Mouse (Mus musculus): ENCODE measurements around the gene Fli1. TPM values are rescaled to one million over a fixed set of nuclear protein-coding genes. Genes with fewer than 3 reads are reported as not detected.

Gene Fli1
- polyA plus RNA-seq, 1 experiment from 2014 or later, result 20.6 TPM

DNA sequence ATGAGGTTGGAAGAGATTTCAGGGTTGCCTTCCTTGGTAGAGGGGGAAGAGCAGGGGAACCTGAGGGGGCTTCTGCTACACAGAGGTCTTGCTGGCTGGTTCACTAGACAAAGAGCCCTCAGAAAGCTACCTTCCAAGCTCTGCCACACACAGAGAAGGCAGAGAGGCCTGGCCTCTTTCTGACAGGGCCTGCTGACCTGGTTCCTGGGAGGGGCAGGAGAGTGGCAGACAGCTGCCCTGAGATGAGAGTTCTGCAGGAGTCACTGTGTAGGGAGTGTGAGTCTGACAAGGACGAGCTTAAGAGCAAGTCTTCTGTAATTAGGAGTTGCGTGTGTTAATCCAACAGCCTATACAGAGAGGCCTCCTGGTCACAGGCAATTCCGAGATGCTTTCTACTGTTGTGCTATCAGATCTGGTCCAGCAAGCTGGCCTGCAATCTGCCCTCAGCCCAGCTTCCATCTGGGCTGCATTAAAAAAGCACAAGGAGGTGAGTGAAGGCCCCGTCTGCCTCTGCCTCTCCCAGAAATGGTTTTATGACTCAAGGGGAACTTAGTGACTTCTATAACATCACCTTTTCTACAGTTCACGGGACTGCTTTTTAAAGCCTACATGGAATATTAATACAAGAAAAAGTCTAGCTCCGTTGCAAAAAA, 28.1 kb downstream of the Fli1 start:
- no peak overlapping the region for H3K9ac ChIP-seq (ENCODE audit: low read length)
- WGBS, result 60% methylated on average over 6 of the region's 6 CpGs
- ATAC-seq (ENCODE audit: insufficient number of reproducible peaks, insufficient read depth, low FRiP score, low read depth), result no peak

DNA sequence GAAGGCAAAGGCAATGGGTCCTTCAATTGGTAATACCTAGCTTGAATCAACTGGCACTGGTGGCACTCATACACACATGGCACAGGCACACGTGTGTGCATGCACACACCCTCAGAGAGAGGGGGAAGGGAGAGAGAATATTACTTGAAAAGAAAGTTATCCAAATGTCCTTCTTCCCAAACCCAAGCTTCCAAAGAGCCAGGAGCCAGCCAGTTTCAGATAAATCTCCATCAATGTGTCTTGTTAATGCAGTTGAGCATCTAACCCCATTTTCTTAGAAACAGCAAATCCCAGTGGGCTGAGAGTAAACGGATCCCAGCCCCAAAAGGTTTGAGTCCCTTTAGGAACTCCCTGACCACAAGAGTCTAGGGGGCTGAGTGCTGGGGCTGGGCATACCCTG, 29.2 kb downstream of the Fli1 start:
- Histone ChIP-seq H3K27me3 (ENCODE audit: control insufficient read depth, insufficient read depth, low read length) (no peaks in the 10 kb centered on the region), H3K9me3 (ENCODE audit: control insufficient read depth, low read length) (no peaks in the 10 kb centered on the region), H3K4me3 (ENCODE audit: control insufficient read depth in 1 of 2, insufficient read depth in 1 of 2, low read depth in 1 of 2, low read length in 2 of 2) (no peak overlapping the region), H3K36me3 (ENCODE audit: control insufficient read depth, insufficient read depth, low read length) (no peaks in the 10 kb centered on the region), H3K27ac (replicated peaks in 1 of 2; ENCODE audit: control insufficient read depth in 1 of 2, insufficient read depth in 1 of 2, low read depth in 2 of 2, low read length in 2 of 2) (no peak overlapping the region), H3K4me2 (ENCODE audit: low read length) (no peak overlapping the region), H3K4me1 (ENCODE audit: control insufficient read depth in 2 of 2, insufficient read depth in 2 of 2, low read length in 2 of 2) (peaks cover 10 to 11% of the 10 kb centered on the region in 2 experiments; a peak in 3 of 4 replicates), H3K9ac (ENCODE audit: low read length) (no peak overlapping the region)
- WGBS, result 45% methylated on average over 2 of the region's 2 CpGs
- no peak for ATAC-seq (ENCODE audit: insufficient number of reproducible peaks, insufficient read depth, low FRiP score, low read depth)

More for the DNA sequence above, 28.1 kb downstream of the Fli1 start:
- no peak overlapping the region for H3K4me2 ChIP-seq (ENCODE audit: low read length)
- no peaks in the 10 kb centered on the region for H3K27me3 ChIP-seq (ENCODE audit: control insufficient read depth, insufficient read depth, low read length)
- H3K27ac ChIP-seq (replicated peaks in 1 of 2; ENCODE audit: control insufficient read depth in 1 of 2, insufficient read depth in 1 of 2, low read depth in 2 of 2, low read length in 2 of 2), result no peak overlapping the region
- H3K4me1 ChIP-seq (ENCODE audit: control insufficient read depth in 2 of 2, insufficient read depth in 2 of 2, low read length in 2 of 2), result peaks cover 19 to 22% of the 10 kb centered on the region in 2 experiments
- H3K4me3 ChIP-seq (ENCODE audit: control insufficient read depth in 1 of 2, insufficient read depth in 1 of 2, low read depth in 1 of 2, low read length in 2 of 2), result no peak overlapping the region
- no peaks in the 10 kb centered on the region for H3K9me3 ChIP-seq (ENCODE audit: control insufficient read depth, low read length)
- H3K36me3 ChIP-seq (ENCODE audit: control insufficient read depth, insufficient read depth, low read length), result no peaks in the 10 kb centered on the region

DNA sequence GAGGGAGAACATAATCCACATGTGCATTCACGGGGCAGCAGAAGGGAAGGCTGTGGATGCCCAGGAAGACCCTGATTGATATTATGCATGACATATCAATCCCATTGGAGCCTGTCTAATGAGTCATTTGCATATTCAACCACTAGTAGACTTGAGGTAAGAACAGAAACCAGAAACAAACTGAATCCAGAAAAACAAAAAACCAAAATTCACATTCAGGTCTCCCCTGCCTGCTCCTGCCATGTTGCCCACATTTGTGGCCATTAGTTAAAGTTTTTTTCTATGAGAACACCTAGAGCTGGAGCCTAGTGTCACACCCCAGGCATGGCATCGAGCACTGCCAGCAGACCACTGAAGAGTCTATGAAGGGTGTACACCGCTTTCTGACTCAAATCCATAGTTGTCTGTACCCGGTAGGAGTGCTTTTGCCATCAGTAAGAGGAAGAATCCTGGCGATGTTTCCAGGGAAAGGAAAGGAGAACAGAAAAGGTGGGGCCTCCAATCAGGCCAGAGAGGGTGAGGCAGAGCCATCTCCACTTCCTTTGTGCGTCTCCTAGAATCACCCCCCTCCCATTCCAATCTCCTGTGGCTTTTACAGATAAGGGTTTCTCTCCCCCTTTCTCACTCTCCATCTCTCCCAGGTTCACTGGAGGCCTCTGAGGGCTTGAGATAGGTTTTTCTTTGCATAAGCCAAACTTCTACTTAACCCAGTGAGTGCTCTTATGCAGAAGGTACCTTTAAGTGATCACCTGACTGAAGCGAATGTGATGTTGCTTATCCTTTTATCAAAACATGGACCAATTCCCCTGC, 32.0 kb downstream of the Fli1 start:
- 71% methylated on average over 7 of the region's 7 CpGs for WGBS

DNA sequence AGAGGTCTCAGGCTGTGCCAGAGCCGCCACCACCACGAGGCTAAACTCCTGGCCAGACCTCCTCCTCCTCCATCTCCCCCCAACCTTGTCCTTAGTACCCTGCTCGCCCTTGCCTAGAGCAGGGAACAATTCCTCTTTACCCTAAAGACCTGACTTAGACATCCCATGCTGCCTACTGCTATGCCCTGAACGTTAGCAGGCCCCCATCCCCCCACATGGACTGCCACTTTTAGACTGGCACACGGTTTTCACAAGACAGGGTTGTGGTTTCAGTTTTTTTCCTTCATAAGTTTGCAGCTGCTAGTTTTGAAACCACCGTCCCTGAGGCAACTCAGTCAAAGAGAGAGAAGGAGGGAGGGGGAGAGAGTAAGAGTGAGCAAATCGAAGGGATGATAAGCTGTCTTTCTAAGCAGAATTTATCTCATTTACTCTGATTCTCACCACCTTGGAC, 32.9 kb downstream of the Fli1 start:
- no peak for ATAC-seq (ENCODE audit: insufficient number of reproducible peaks, insufficient read depth, low FRiP score, low read depth)
- no peak overlapping the region for H3K9ac ChIP-seq (ENCODE audit: low read length)
- H3K36me3 ChIP-seq (ENCODE audit: control insufficient read depth, insufficient read depth, low read length), result no peaks in the 10 kb centered on the region
- no peak overlapping the region for H3K4me3 ChIP-seq (ENCODE audit: control insufficient read depth in 1 of 2, insufficient read depth in 1 of 2, low read depth in 1 of 2, low read length in 2 of 2)
- H3K9me3 ChIP-seq (ENCODE audit: control insufficient read depth, low read length), result no peaks in the 10 kb centered on the region
- H3K4me1 ChIP-seq (ENCODE audit: control insufficient read depth in 2 of 2, insufficient read depth in 2 of 2, low read length in 2 of 2), result peaks cover 9 to 10% of the 10 kb centered on the region in 2 experiments; a peak in 2 of 4 replicates
- H3K4me2 ChIP-seq (ENCODE audit: low read length), result no peak overlapping the region
- 59% methylated on average over 7 of the region's 7 CpGs for WGBS
- no peaks in the 10 kb centered on the region for H3K27me3 ChIP-seq (ENCODE audit: control insufficient read depth, insufficient read depth, low read length)
- no peak overlapping the region for H3K27ac ChIP-seq (replicated peaks in 1 of 2; ENCODE audit: control insufficient read depth in 1 of 2, insufficient read depth in 1 of 2, low read depth in 2 of 2, low read length in 2 of 2)

More for the DNA sequence above, 32.0 kb downstream of the Fli1 start:
- Histone ChIP-seq H3K9me3 (ENCODE audit: control insufficient read depth, low read length) (no peaks in the 10 kb centered on the region), H3K4me3 (ENCODE audit: control insufficient read depth in 1 of 2, insufficient read depth in 1 of 2, low read depth in 1 of 2, low read length in 2 of 2) (no peak overlapping the region), H3K36me3 (ENCODE audit: control insufficient read depth, insufficient read depth, low read length) (no peaks in the 10 kb centered on the region), H3K4me2 (ENCODE audit: low read length) (no peak overlapping the region), H3K4me1 (ENCODE audit: control insufficient read depth in 2 of 2, insufficient read depth in 2 of 2, low read length in 2 of 2) (peaks cover 5 to 9% of the 10 kb centered on the region in 2 experiments; a peak in 1 of 4 replicates), H3K9ac (ENCODE audit: low read length) (no peak overlapping the region), H3K27ac (replicated peaks in 1 of 2; ENCODE audit: control insufficient read depth in 1 of 2, insufficient read depth in 1 of 2, low read depth in 2 of 2, low read length in 2 of 2) (no peak overlapping the region), H3K27me3 (ENCODE audit: control insufficient read depth, insufficient read depth, low read length) (no peaks in the 10 kb centered on the region)
- ATAC-seq (ENCODE audit: insufficient number of reproducible peaks, insufficient read depth, low FRiP score, low read depth), result no peak

DNA sequence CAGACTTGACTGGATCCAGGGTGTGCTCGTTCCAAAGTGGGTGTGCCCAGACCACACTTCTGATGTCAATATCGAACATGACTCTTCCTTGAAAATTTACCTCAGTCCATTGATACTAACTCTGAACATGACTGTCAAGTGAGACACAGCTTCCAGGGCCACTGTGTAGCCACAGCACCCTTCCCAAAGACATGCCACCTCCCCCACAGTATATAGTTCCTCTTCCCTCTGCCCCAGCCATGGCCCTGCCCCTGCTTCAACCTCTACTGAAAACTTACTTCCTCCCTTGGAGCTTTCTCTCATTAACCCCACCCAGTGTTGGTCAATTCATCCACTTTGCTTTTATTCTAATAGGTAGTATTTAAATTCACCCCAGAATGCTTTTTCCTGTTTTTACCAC, 34.0 kb downstream of the Fli1 start:
- Histone ChIP-seq H3K9me3 (ENCODE audit: control insufficient read depth, low read length) (no peaks in the 10 kb centered on the region), H3K36me3 (ENCODE audit: control insufficient read depth, insufficient read depth, low read length) (no peaks in the 10 kb centered on the region), H3K4me1 (ENCODE audit: control insufficient read depth in 2 of 2, insufficient read depth in 2 of 2, low read length in 2 of 2) (peaks cover 4 to 5% of the 10 kb centered on the region in 2 experiments; a peak in 2 of 4 replicates), H3K9ac (ENCODE audit: low read length) (no peak overlapping the region), H3K4me3 (ENCODE audit: control insufficient read depth in 1 of 2, insufficient read depth in 1 of 2, low read depth in 1 of 2, low read length in 2 of 2) (no peak overlapping the region), H3K4me2 (ENCODE audit: low read length) (no peak overlapping the region), H3K27me3 (ENCODE audit: control insufficient read depth, insufficient read depth, low read length) (no peaks in the 10 kb centered on the region), H3K27ac (replicated peaks in 1 of 2; ENCODE audit: control insufficient read depth in 1 of 2, insufficient read depth in 1 of 2, low read depth in 2 of 2, low read length in 2 of 2) (0 out of 4 replicates have a peak overlapping the region, but pooled peaks of 1 of the 2 experiments have one; percentile 62)
- no peak for ATAC-seq (ENCODE audit: insufficient number of reproducible peaks, insufficient read depth, low FRiP score, low read depth)
- WGBS, result 68% methylated on average over 2 of the region's 2 CpGs

DNA sequence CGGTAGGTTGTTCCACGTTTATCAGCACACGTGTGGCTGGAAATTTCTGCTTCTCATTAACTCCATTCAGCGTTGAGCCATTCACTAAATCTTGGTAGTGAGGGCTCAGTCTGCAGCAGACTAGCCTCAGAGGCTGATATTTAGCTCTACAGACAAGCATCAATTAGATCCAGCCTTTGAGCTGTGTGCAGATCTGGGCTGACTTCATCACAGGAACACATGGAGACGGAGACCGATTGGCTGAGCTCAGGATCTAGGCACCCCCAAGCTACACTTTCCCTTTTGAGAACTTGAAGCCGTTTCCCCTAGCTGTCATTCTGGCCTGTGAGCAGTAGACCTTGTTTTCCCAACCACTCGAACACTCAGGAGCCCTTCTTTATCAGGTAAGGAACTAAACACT, 34.5 kb downstream of the Fli1 start:
- H3K4me3 ChIP-seq (ENCODE audit: control insufficient read depth in 1 of 2, insufficient read depth in 1 of 2, low read depth in 1 of 2, low read length in 2 of 2), result no peak overlapping the region
- no peak for ATAC-seq (ENCODE audit: insufficient number of reproducible peaks, insufficient read depth, low FRiP score, low read depth)
- H3K27ac ChIP-seq (replicated peaks in 1 of 2; ENCODE audit: control insufficient read depth in 1 of 2, insufficient read depth in 1 of 2, low read depth in 2 of 2, low read length in 2 of 2), result peak overlapping the region in 1 of 2 experiments; percentile 62
- H3K9me3 ChIP-seq (ENCODE audit: control insufficient read depth, low read length), result no peaks in the 10 kb centered on the region
- 55% methylated on average over 8 of the region's 8 CpGs for WGBS
- no peaks in the 10 kb centered on the region for H3K27me3 ChIP-seq (ENCODE audit: control insufficient read depth, insufficient read depth, low read length)
- no peak overlapping the region for H3K4me2 ChIP-seq (ENCODE audit: low read length)
- H3K36me3 ChIP-seq (ENCODE audit: control insufficient read depth, insufficient read depth, low read length), result no peaks in the 10 kb centered on the region
- H3K4me1 ChIP-seq (ENCODE audit: control insufficient read depth in 2 of 2, insufficient read depth in 2 of 2, low read length in 2 of 2), result peaks cover 4 to 5% of the 10 kb centered on the region in 2 experiments; a peak in 2 of 4 replicates
- no peak overlapping the region; the same call in 1 of the 2 replicates for H3K9ac ChIP-seq (ENCODE audit: low read length)

DNA sequence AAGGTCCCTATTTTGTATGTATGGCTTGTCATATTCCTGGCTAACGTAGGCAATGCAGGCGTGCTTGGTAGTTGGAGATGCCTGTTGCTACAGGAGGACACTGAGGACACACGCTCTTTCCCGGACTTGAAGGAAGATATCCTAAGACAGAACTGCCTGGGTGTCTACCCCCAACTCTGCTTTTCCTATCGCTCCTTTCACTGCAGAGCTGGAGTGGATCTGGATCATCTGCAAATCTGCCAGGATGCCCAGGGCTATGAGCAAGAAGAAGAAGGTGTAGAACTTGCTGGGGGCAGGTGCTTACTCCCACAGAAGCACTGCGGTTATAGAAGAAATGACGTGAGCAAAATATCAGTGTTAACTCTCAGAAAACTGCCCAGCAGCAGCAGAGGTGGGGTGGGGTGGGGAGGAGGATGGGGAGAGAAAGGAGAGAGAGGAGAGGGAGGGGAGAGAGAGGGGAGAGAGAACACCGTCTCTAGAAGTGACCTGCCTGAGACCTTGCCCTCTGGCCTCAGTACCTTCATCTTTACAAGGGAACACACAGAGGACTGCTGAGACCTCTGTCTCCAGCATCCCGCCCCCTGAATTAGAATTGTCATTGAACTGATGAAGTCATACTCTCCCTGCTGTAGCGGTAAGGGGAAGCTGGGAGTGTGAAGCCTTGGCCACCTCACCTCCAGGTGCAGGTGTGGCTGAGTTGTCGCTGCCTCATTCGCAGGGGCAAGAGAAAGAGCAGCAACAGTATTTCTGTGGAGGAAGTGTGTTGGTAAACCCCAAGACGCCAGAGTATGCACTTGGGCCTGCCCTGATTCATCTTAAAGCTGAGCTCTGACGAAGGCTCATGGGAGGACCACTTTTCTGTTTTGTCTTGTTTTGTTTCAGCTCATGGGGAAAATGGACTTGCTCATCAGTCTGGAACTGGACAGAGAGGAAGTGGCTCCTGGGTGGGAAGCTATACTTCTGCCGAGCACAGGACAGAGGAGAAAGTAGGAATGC, 35.5 kb downstream of the Fli1 start:
- no peak overlapping the region for H3K4me2 ChIP-seq (ENCODE audit: low read length)
- 69% methylated on average over 15 of the region's 15 CpGs for WGBS
- no peak for ATAC-seq (ENCODE audit: insufficient number of reproducible peaks, insufficient read depth, low FRiP score, low read depth)
- H3K27me3 ChIP-seq (ENCODE audit: control insufficient read depth, insufficient read depth, low read length), result no peaks in the 10 kb centered on the region
- H3K4me1 ChIP-seq (ENCODE audit: control insufficient read depth in 2 of 2, insufficient read depth in 2 of 2, low read length in 2 of 2), result peaks cover 4 to 5% of the 10 kb centered on the region in 2 experiments; a peak in 2 of 4 replicates
- no peaks in the 10 kb centered on the region for H3K36me3 ChIP-seq (ENCODE audit: control insufficient read depth, insufficient read depth, low read length)
- peak overlapping the region; percentile 58 to 62 for H3K27ac ChIP-seq (replicated peaks in 1 of 2; ENCODE audit: control insufficient read depth in 1 of 2, insufficient read depth in 1 of 2, low read depth in 2 of 2, low read length in 2 of 2)
- no peak overlapping the region for H3K9ac ChIP-seq (ENCODE audit: low read length)
- H3K4me3 ChIP-seq (ENCODE audit: control insufficient read depth in 1 of 2, insufficient read depth in 1 of 2, low read depth in 1 of 2, low read length in 2 of 2), result no peak overlapping the region
- H3K9me3 ChIP-seq (ENCODE audit: control insufficient read depth, low read length), result no peaks in the 10 kb centered on the region
